Mouse (Mus musculus): Measurements from ENCODE around the gene Polr2f. TPM values are rescaled to one million over a fixed set of nuclear protein-coding genes. Genes with fewer than 3 reads are reported as not detected.

Polr2f gene
- polyA plus RNA-seq, 1 experiment from 2014 or later, result 304 TPM

GRCm38 (mm10) chr15:79155572-79155971, 14.8 kb downstream of the Polr2f start:
- peaks cover 24% of the 10 kb centered on the region for H3K36me3 ChIP-seq
- peaks cover 3% of the 10 kb centered on the region for H3K4me1 ChIP-seq
- peaks cover 12% of the 10 kb centered on the region; the same call in 1 of the 2 replicates for H3K27me3 ChIP-seq
- no peak overlapping the region for H3K4me3 ChIP-seq (replicated peaks)
- no peak overlapping the region for H3K9ac ChIP-seq
- H3K9me3 ChIP-seq (replicated peaks), result no peaks in the 10 kb centered on the region
- 28% methylated on average over 3 of the region's 3 CpGs for WGBS
- ATAC-seq (ENCODE audit: insufficient number of reproducible peaks, low FRiP score, low TSS enrichment, low read depth), result no peak
- no peak overlapping the region for H3K27ac ChIP-seq (replicated peaks)
- no peak overlapping the region for H3K4me2 ChIP-seq (replicated peaks)

GRCm38 (mm10) chr15:79162301-79162700, 21.5 kb downstream of the Polr2f start:
- H3K4me3 ChIP-seq (replicated peaks), result 0 out of 2 replicates have a peak overlapping the region, but pooled peaks have one; percentile 7
- H3K27ac ChIP-seq (replicated peaks), result no peak overlapping the region
- no peak overlapping the region for H3K9ac ChIP-seq
- H3K9me3 ChIP-seq (replicated peaks), result no peaks in the 10 kb centered on the region
- whole genome bisulfite sequencing, result 56% methylated on average over 7 of the region's 7 CpGs
- H3K27me3 ChIP-seq, result peaks cover 70% of the 10 kb centered on the region
- no peak overlapping the region for H3K4me2 ChIP-seq (replicated peaks)
- no peaks in the 10 kb centered on the region for H3K36me3 ChIP-seq
- no peak for ATAC-seq (ENCODE audit: insufficient number of reproducible peaks, low FRiP score, low TSS enrichment, low read depth)
- H3K4me1 ChIP-seq, result peaks cover 10% of the 10 kb centered on the region

GRCm38 (mm10) chr15:79162822-79163221, 22.0 kb downstream of the Polr2f start:
- H3K36me3 ChIP-seq, result no peaks in the 10 kb centered on the region
- H3K9me3 ChIP-seq (replicated peaks), result no peaks in the 10 kb centered on the region
- peak overlapping the region; percentile 30 for H3K4me3 ChIP-seq (replicated peaks)
- WGBS, result 35% methylated on average over 14 of the region's 14 CpGs
- H3K9ac ChIP-seq, result no peak overlapping the region
- ATAC-seq (ENCODE audit: insufficient number of reproducible peaks, low FRiP score, low TSS enrichment, low read depth), result no peak
- no peak overlapping the region for H3K27ac ChIP-seq (replicated peaks)
- H3K4me2 ChIP-seq (replicated peaks), result no peak overlapping the region
- peaks cover 10% of the 10 kb centered on the region for H3K4me1 ChIP-seq
- peaks cover 70% of the 10 kb centered on the region for H3K27me3 ChIP-seq

- Histone ChIP-seq H3K4me2 (replicated peaks) (0 out of 2 replicates have a peak overlapping the region, but pooled peaks have one; percentile 17), H3K9ac (no peak overlapping the region), H3K9me3 (replicated peaks) (no peaks in the 10 kb centered on the region), H3K27me3 (peaks cover 70% of the 10 kb centered on the region), H3K4me1 (peaks cover 10% of the 10 kb centered on the region), H3K36me3 (no peaks in the 10 kb centered on the region), H3K4me3 (replicated peaks) (peak overlapping the region; percentile 30), H3K27ac (replicated peaks) (no peak overlapping the region)
- WGBS, result 12% methylated on average over 15 of the region's 15 CpGs
- no peak for ATAC-seq (ENCODE audit: insufficient number of reproducible peaks, low FRiP score, low TSS enrichment, low read depth)
These were observed 23.4 kb downstream of the Polr2f start for GRCm38 (mm10) chr15:79164251-79164650.

GRCm38 (mm10) chr15:79165140-79165539, 24.3 kb downstream of the Polr2f start, which contains the start of gene Sox10:
Gene Sox10 (minus strand): TSS chr15:79165240.
- H3K27ac ChIP-seq (replicated peaks), result no peak within 1 kb of the TSS
- no peak for ATAC-seq (ENCODE audit: insufficient number of reproducible peaks, low FRiP score, low TSS enrichment, low read depth)
- WGBS, result 36% methylated on average over 5 of the region's 5 CpGs

GRCm38 (mm10) chr15:79166712-79167111, 25.9 kb downstream of the Polr2f start:
- 52% methylated on average over 8 of the region's 8 CpGs for WGBS
- Histone ChIP-seq H3K4me2 (replicated peaks) (no peak overlapping the region), H3K27ac (replicated peaks) (no peak overlapping the region), H3K9ac (no peak overlapping the region), H3K9me3 (replicated peaks) (no peaks in the 10 kb centered on the region), H3K27me3 (peaks cover 50% of the 10 kb centered on the region), H3K36me3 (no peaks in the 10 kb centered on the region), H3K4me3 (replicated peaks) (no peak overlapping the region), H3K4me1 (peaks cover 10% of the 10 kb centered on the region)
- ATAC-seq (ENCODE audit: insufficient number of reproducible peaks, low FRiP score, low TSS enrichment, low read depth), result peak; percentile 31; the same call in 1 of the 2 replicates

More at GRCm38 (mm10) chr15:79165140-79165539, 24.3 kb downstream of the Polr2f start, which contains the start of gene Sox10:
- no peaks in the 10 kb centered on the region for H3K9me3 ChIP-seq (replicated peaks)
- H3K4me2 ChIP-seq (replicated peaks), result 0 out of 2 replicates have a peak within 1 kb of the TSS, but pooled peaks have one; percentile 17
- H3K9ac ChIP-seq, result no peak within 1 kb of the TSS
- no peaks in the 10 kb centered on the region for H3K36me3 ChIP-seq
- H3K4me1 ChIP-seq, result peaks cover 10% of the 10 kb centered on the region
- H3K27me3 ChIP-seq, result peaks cover 65% of the 10 kb centered on the region
- peak within 1 kb of the TSS; percentile 30 for H3K4me3 ChIP-seq (replicated peaks)

- no peak for ATAC-seq (ENCODE audit: insufficient number of reproducible peaks, low FRiP score, low TSS enrichment, low read depth)
- no peak overlapping the region for H3K27ac ChIP-seq (replicated peaks)
- H3K9ac ChIP-seq, result no peak overlapping the region
- H3K27me3 ChIP-seq, result no peaks in the 10 kb centered on the region
- H3K4me1 ChIP-seq, result peaks cover 14% of the 10 kb centered on the region; the same call in 1 of the 2 replicates
- H3K9me3 ChIP-seq (replicated peaks), result no peaks in the 10 kb centered on the region
- no peak overlapping the region for H3K4me2 ChIP-seq (replicated peaks)
- H3K36me3 ChIP-seq, result no peaks in the 10 kb centered on the region
- no peak overlapping the region for H3K4me3 ChIP-seq (replicated peaks)
- 38% methylated on average over 6 of the region's 6 CpGs for WGBS
These were observed 36.1 kb downstream of the Polr2f start for GRCm38 (mm10) chr15:79176905-79177304.

- Histone ChIP-seq H3K9ac (no peak overlapping the region), H3K4me3 (replicated peaks) (no peak overlapping the region), H3K27me3 (no peaks in the 10 kb centered on the region), H3K27ac (replicated peaks) (no peak overlapping the region), H3K4me1 (no peaks in the 10 kb centered on the region), H3K9me3 (replicated peaks) (no peaks in the 10 kb centered on the region), H3K36me3 (no peaks in the 10 kb centered on the region), H3K4me2 (replicated peaks) (no peak overlapping the region)
- no peak for ATAC-seq (ENCODE audit: insufficient number of reproducible peaks, low FRiP score, low TSS enrichment, low read depth)
- WGBS, result 67% methylated on average over 10 of the region's 10 CpGs
These were observed 44.4 kb downstream of the Polr2f start for GRCm38 (mm10) chr15:79185213-79185612.

GRCm38 (mm10) chr15:79187819-79188218, 47.0 kb downstream of the Polr2f start:
- peaks cover 6% of the 10 kb centered on the region for H3K4me1 ChIP-seq
- ATAC-seq (ENCODE audit: insufficient number of reproducible peaks, low FRiP score, low TSS enrichment, low read depth), result no peak
- no peak overlapping the region for H3K9ac ChIP-seq
- WGBS, result 91% methylated on average over 8 of the region's 8 CpGs
- no peaks in the 10 kb centered on the region for H3K9me3 ChIP-seq (replicated peaks)
- H3K27me3 ChIP-seq, result no peaks in the 10 kb centered on the region
- H3K36me3 ChIP-seq, result no peaks in the 10 kb centered on the region
- no peak overlapping the region for H3K4me2 ChIP-seq (replicated peaks)
- no peak overlapping the region for H3K4me3 ChIP-seq (replicated peaks)
- no peak overlapping the region for H3K27ac ChIP-seq (replicated peaks)

- whole genome bisulfite sequencing, result 92% methylated on average over 2 of the region's 2 CpGs
These were observed 50.6 kb downstream of the Polr2f start for GRCm38 (mm10) chr15:79191426-79191825.

GRCm38 (mm10) chr15:79192450-79192849, 51.6 kb downstream of the Polr2f start:
- ATAC-seq (ENCODE audit: insufficient number of reproducible peaks, low FRiP score, low TSS enrichment, low read depth), result no peak
- Histone ChIP-seq H3K4me3 (replicated peaks) (no peak overlapping the region), H3K9ac (no peak overlapping the region), H3K27me3 (no peaks in the 10 kb centered on the region), H3K9me3 (replicated peaks) (no peaks in the 10 kb centered on the region), H3K4me2 (replicated peaks) (peak overlapping the region; percentile 42; the same call in 1 of the 2 replicates), H3K27ac (replicated peaks) (peak overlapping the region; percentile 92), H3K4me1 (peaks cover 19% of the 10 kb centered on the region), H3K36me3 (no peaks in the 10 kb centered on the region)
- WGBS, result 81% methylated on average over 6 of the region's 6 CpGs

More at GRCm38 (mm10) chr15:79191426-79191825, 50.6 kb downstream of the Polr2f start:
- H3K27ac ChIP-seq (replicated peaks), result no peak overlapping the region
- no peaks in the 10 kb centered on the region for H3K9me3 ChIP-seq (replicated peaks)
- peaks cover 19% of the 10 kb centered on the region for H3K4me1 ChIP-seq
- H3K27me3 ChIP-seq, result no peaks in the 10 kb centered on the region
- H3K4me2 ChIP-seq (replicated peaks), result no peak overlapping the region
- H3K36me3 ChIP-seq, result no peaks in the 10 kb centered on the region
- ATAC-seq (ENCODE audit: insufficient number of reproducible peaks, low FRiP score, low TSS enrichment, low read depth), result no peak
- H3K9ac ChIP-seq, result no peak overlapping the region
- H3K4me3 ChIP-seq (replicated peaks), result no peak overlapping the region
